Mouse (Mus musculus): ENCODE measurements around the gene Gm10188.

DNA sequence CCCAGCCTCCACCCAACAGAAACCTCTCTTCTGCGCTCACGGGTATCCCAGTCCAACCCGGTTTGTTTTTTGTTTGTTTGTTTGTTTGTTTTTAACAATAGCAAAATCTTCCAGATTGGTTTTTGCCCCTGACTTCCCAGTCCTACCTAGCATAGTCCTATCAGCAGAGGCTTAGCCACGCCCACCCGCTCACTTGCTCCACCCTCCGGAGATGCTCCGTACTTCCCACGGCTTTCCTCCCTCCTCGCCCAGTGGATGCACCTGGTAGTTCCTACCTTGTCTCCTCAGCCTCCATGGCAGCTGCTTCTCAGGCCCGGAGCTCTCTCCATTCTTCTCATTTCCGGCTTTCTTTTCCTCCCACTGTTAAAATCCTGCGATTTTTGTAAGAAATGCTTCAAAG is 4.0 kb upstream of the Gm10188 start:
- TF ChIP-seq IRF4 (IDR thresholded peaks at IDR 0.05; ENCODE audit: low read depth, low read length), result no peak
- TF ChIP-seq NELFE (IDR thresholded peaks at IDR 0.05; ENCODE audit: low read depth, low read length), result no peak
